Comparison of ENCODE assay signal across 22 mouse cellular contexts in genomic region chr10:9334245-9334845, GRCm38 (mm10).
DNase-seq lines count a peak whose midpoint lies in the region; ATAC-seq and TF ChIP-seq lines count a peak whose summit lies in the region.
"Had no signal": no experiment of that assay in that cellular context is flagged by ENCODE, and none has a peak within 500 bp of the region (broad histone marks: within the 10 kb centered on the region; RNA-seq: fewer than 3 reads in every experiment).

No protein-coding gene starts in this region.

- no peaks in the 10 kb centered on the region for H3K9me3 ChIP-seq in forebrain, embryonic 15.5 days
- H3K9me3 ChIP-seq in forebrain, postnatal 0 days (ENCODE audit: low read length), result no peaks in the 10 kb centered on the region
- H3K9me3 ChIP-seq in embryonic facial prominence, embryonic 11.5 days (replicated peaks; ENCODE audit: control insufficient read depth, low read length), result no peaks in the 10 kb centered on the region
- no peaks in the 10 kb centered on the region for H3K9me3 ChIP-seq in hindbrain, embryonic 16.5 days (ENCODE audit: control insufficient read depth, low read length)
- H3K9me3 ChIP-seq: intestine, embryonic 15.5 days; limb, embryonic 13.5 days; liver, embryonic 13.5 days; neural tube, embryonic 15.5 days had no signal

- no peak overlapping the region for H3K4me2 ChIP-seq in forebrain, embryonic 15.5 days (replicated peaks)
- H3K4me2 ChIP-seq in forebrain, postnatal 0 days (ENCODE audit: low read depth), result no peak overlapping the region
- H3K4me2 ChIP-seq in embryonic facial prominence, embryonic 11.5 days (ENCODE audit: low read depth, low read length), result no peak overlapping the region
- 0 out of 2 replicates have a peak overlapping the region, but pooled peaks have one; percentile 10 for H3K4me2 ChIP-seq in hindbrain, embryonic 16.5 days (ENCODE audit: low read length)
- H3K4me2 ChIP-seq: intestine, embryonic 15.5 days; limb, embryonic 13.5 days; liver, embryonic 13.5 days; lung, embryonic 14.5 days; neural tube, embryonic 15.5 days had no signal

- no peaks in the 10 kb centered on the region for H3K27me3 ChIP-seq in forebrain, embryonic 15.5 days
- H3K27me3 ChIP-seq in forebrain, postnatal 0 days (ENCODE audit: insufficient read depth, low read length), result no peaks in the 10 kb centered on the region
- H3K27me3 ChIP-seq in embryonic facial prominence, embryonic 11.5 days (ENCODE audit: control insufficient read depth, insufficient read depth, low read length), result no peaks in the 10 kb centered on the region
- no peaks in the 10 kb centered on the region for H3K27me3 ChIP-seq in hindbrain, embryonic 16.5 days (replicated peaks; ENCODE audit: control insufficient read depth, insufficient read depth, low read length)
- H3K27me3 ChIP-seq: intestine, embryonic 15.5 days; limb, embryonic 13.5 days; liver, embryonic 13.5 days; neural tube, embryonic 15.5 days had no signal

- no peak for TF ChIP-seq CTCF in forebrain, postnatal 0 days (IDR thresholded peaks at IDR 0.05; ENCODE audit: low read depth)
- no peak for TF ChIP-seq CTCF in brain, embryonic 14.5 days (IDR thresholded peaks at IDR 0.05; ENCODE audit: borderline replicate concordance, extremely low read depth, insufficient read depth, insufficient read length)

- H3K36me3 ChIP-seq in forebrain, embryonic 15.5 days, result no peaks in the 10 kb centered on the region
- no peaks in the 10 kb centered on the region for H3K36me3 ChIP-seq in forebrain, postnatal 0 days (ENCODE audit: insufficient read depth)
- no peaks in the 10 kb centered on the region for H3K36me3 ChIP-seq in embryonic facial prominence, embryonic 11.5 days (replicated peaks; ENCODE audit: control insufficient read depth, insufficient read depth, low read depth, low read length)
- no peaks in the 10 kb centered on the region for H3K36me3 ChIP-seq in hindbrain, embryonic 16.5 days (ENCODE audit: control insufficient read depth, insufficient read depth, low read length)
- H3K36me3 ChIP-seq: intestine, embryonic 15.5 days; limb, embryonic 13.5 days; liver, embryonic 13.5 days; neural tube, embryonic 15.5 days had no signal

- peak; percentile 59 for ATAC-seq in forebrain, embryonic 15.5 days (replicated peaks)
- ATAC-seq in forebrain, postnatal 0 days, result no peak; the same call in 1 of the 2 replicates
- ATAC-seq in embryonic facial prominence, embryonic 11.5 days (replicated peaks; ENCODE audit: insufficient number of reproducible peaks, low FRiP score, low TSS enrichment, low read depth), result no peak
- ATAC-seq in hindbrain, embryonic 16.5 days, result peak; percentile 62
- ATAC-seq: intestine, embryonic 15.5 days had no signal

- WGBS in forebrain, embryonic 15.5 days, result 44% methylated on average over 10 of the region's 10 CpGs
- 39% methylated on average over 10 of the region's 10 CpGs for WGBS in forebrain, postnatal 0 days
- WGBS in embryonic facial prominence, embryonic 11.5 days, result 60% methylated on average over 10 of the region's 10 CpGs
- 48% methylated on average over 10 of the region's 10 CpGs for WGBS in hindbrain, embryonic 16.5 days

- no peak for DNase-seq in forebrain, postnatal 0 days
- peak; percentile 77 for DNase-seq in brain, embryonic 14.5 days (ENCODE audit: low read depth)
- peak; percentile 16 for DNase-seq in embryonic facial prominence, embryonic 11.5 days (ENCODE audit: low spot score)
- DNase-seq in left cerebral cortex, adult 18-20 months (ENCODE audit: low spot score in 2 of 2), result no peak
- DNase-seq in thymus, postnatal 36 days, result no peak
- DNase-seq: adrenal gland, adult 8-10 months; cerebellum, adult 8-10 months; gastrocnemius, postnatal 10 days; heart, adult 18-20 months; heart, postnatal 36 days; kidney, adult 9 months; kidney, postnatal 25 days; layer of hippocampus, adult 9-11 months; liver, embryonic 13.5 days; lung, embryonic 14.5 days; lung, postnatal 36 days; thymus, postnatal 25 days had no signal

- peaks cover 7% of the 10 kb centered on the region for H3K4me1 ChIP-seq in forebrain, embryonic 15.5 days
- no peaks in the 10 kb centered on the region for H3K4me1 ChIP-seq in forebrain, postnatal 0 days (ENCODE audit: insufficient read depth)
- no peaks in the 10 kb centered on the region for H3K4me1 ChIP-seq in embryonic facial prominence, embryonic 11.5 days (ENCODE audit: control insufficient read depth, insufficient read depth, low read length)
- no peaks in the 10 kb centered on the region for H3K4me1 ChIP-seq in hindbrain, embryonic 16.5 days (ENCODE audit: control insufficient read depth, insufficient read depth, low read depth, low read length)
- H3K4me1 ChIP-seq: intestine, embryonic 15.5 days; limb, embryonic 13.5 days; liver, embryonic 13.5 days had no signal

- no peak overlapping the region for H3K27ac ChIP-seq in forebrain, embryonic 15.5 days (replicated peaks)
- no peak overlapping the region for H3K27ac ChIP-seq in forebrain, postnatal 0 days (ENCODE audit: low read depth, low read length)
- no peak overlapping the region for H3K27ac ChIP-seq in embryonic facial prominence, embryonic 11.5 days (replicated peaks; ENCODE audit: low read depth, low read length)
- H3K27ac ChIP-seq in hindbrain, embryonic 16.5 days (ENCODE audit: low read depth, low read length), result no peak overlapping the region
- H3K27ac ChIP-seq: intestine, embryonic 15.5 days; limb, embryonic 13.5 days; liver, embryonic 13.5 days; neural tube, embryonic 15.5 days had no signal

- no peak overlapping the region for H3K9ac ChIP-seq in forebrain, embryonic 15.5 days (replicated peaks)
- H3K9ac ChIP-seq in forebrain, postnatal 0 days, result no peak overlapping the region
- H3K9ac ChIP-seq in embryonic facial prominence, embryonic 11.5 days (replicated peaks; ENCODE audit: low read length), result no peak overlapping the region
- H3K9ac ChIP-seq in hindbrain, embryonic 16.5 days (ENCODE audit: low read depth, low read length), result no peak overlapping the region
- H3K9ac ChIP-seq: intestine, embryonic 15.5 days; limb, embryonic 13.5 days; liver, embryonic 13.5 days; lung, embryonic 14.5 days; neural tube, embryonic 15.5 days had no signal

- no peak overlapping the region for H3K4me3 ChIP-seq in forebrain, embryonic 15.5 days
- no peak overlapping the region for H3K4me3 ChIP-seq in forebrain, postnatal 0 days (ENCODE audit: low read depth, low read length)
- no peak overlapping the region for H3K4me3 ChIP-seq in embryonic facial prominence, embryonic 11.5 days (ENCODE audit: low read depth, low read length)
- H3K4me3 ChIP-seq in hindbrain, embryonic 16.5 days (ENCODE audit: low read length), result no peak overlapping the region
- H3K4me3 ChIP-seq: intestine, embryonic 15.5 days; limb, embryonic 13.5 days; liver, embryonic 13.5 days; neural tube, embryonic 15.5 days had no signal

- TF ChIP-seq POLR2A in brain, embryonic 14.5 days (IDR thresholded peaks at IDR 0.05; ENCODE audit: borderline replicate concordance, extremely low read depth, insufficient read depth, insufficient read length, poor library complexity, severe bottlenecking), result no peak

Comparison
In these comparisons a context has a peak if more than half of its experiments do, and no peak if none do; other contexts are left out.
1. ATAC-seq: peak in forebrain, embryonic 15.5 days (single experiment) and hindbrain, embryonic 16.5 days (single experiment); none in forebrain, postnatal 0 days (single experiment) and embryonic facial prominence, embryonic 11.5 days (single experiment).
2. DNase-seq: peak in brain, embryonic 14.5 days (single experiment) and embryonic facial prominence, embryonic 11.5 days (single experiment); none in forebrain, postnatal 0 days (single experiment), left cerebral cortex, adult 18-20 months (0 of 2) and thymus, postnatal 36 days (0 of 2).